Mouse (Mus musculus) heart, postnatal 10 days (tissue): ENCODE results near the gene Fry. TPM values are rescaled to one million over a fixed set of nuclear protein-coding genes. Genes with fewer than 3 reads are reported as not detected.

Source experiments
- DNase-seq, 2 experiments: peaks; one replicate each; pipeline ENCODE4 v3.0.0; 2021
- intact Hi-C: fragments of 180-260 bp; cut with DNase I; formaldehyde crosslinking; loops from one replicate; pipeline ENCODE4 v1.15.1; 2025
- total RNA-seq, 2 experiments: library from RNA; stranded (reverse); gene quantifications; 2 replicates each; pipeline ENCODE4 v1.2.3; 2021

The Fry gene
- total RNA-seq, 2 experiments from 2014 or later: 153 to 196 TPM

GRCm38 (mm10) chr5:150302123-150302522, 183.7 kb downstream of the Fry start:
- intact Hi-C loops: no loop called here

GRCm38 (mm10) chr5:150302996-150303395, 184.6 kb downstream of the Fry start:
- intact Hi-C loops: no loop called here
- DNase-seq: no peak

More at GRCm38 (mm10) chr5:150302123-150302522, 183.7 kb downstream of the Fry start:
- no peak for DNase-seq

DNA sequence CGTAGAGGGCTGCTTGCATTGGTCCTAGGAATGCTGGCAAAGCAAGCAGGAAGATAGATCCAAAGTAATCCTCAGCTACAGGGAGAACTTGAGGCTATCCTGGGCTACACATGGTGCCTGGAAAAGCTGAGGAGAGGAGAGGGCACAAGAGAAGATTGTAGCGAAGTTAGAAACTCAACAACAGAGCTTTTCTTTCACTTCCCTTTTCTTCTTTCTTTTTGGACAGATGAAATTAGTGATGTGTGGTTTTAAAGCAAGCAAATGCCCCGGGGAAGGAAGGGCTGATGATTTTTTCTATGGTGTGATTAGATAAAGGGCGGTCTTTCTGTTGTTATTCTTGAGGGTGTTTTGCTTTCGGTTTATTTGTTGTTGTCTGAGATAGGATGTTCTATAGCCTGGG, 188.1 kb downstream of the Fry start:
- no peak for DNase-seq
- intact Hi-C loops: no loop called here

- DNase-seq: no peak
- intact Hi-C loops: no loop called here
Measured at GRCm38 (mm10) chr5:150313229-150313628, 194.8 kb downstream of the Fry start.

- no peak for DNase-seq
- intact Hi-C loops: no loop called here
Measured at GRCm38 (mm10) chr5:150314582-150314981, 196.1 kb downstream of the Fry start.

DNA sequence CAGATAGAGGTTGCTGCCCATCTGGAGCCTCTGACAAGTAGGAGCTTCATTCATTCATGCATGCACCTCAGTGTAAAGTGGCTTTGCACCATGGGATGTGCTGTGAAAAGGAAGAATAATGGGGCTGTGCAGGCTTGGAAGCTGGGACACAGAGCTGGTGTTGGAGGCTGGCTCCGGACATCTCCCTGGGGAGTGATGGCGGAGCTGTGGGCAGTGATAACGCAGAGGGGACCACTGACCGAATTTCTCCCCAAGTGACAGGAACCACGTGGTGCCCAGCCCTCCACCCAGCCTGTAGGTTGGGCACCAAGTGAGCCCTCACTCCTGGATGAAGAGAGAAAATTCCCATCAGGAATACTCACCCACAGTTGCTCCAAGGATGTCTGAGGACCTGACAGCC, 207.0 kb downstream of the Fry start:
- intact Hi-C loops: no loop called here
- DNase-seq: no peak

GRCm38 (mm10) chr5:150328686-150329085, 210.2 kb downstream of the Fry start:
- intact Hi-C loops: no loop called here

DNA sequence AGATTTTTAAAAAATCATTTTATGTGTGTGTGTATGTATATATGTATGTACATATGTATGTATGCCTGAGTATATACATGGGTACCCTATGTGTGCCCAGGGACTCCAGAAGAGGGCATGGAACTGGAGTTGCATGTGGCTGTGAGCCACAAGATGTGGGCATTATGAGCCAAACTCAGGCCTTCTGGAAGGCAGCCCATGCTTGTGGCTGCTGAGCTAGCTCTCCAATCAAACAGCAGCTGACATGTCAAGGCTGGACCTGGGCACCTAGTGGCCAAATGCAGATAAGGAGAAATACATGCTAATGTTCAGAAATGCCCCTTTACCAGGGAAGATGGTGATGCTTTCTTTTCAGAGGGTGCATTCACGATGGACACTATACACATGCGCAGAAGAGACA, 213.4 kb downstream of the Fry start:
- intact Hi-C loops: no loop called here
- DNase-seq: peak; percentile 57 to 64

More at GRCm38 (mm10) chr5:150328686-150329085, 210.2 kb downstream of the Fry start:
- DNase-seq: no peak

GRCm38 (mm10) chr5:150332810-150333209, 214.4 kb downstream of the Fry start:
- DNase-seq: peak; percentile 13 to 16
- intact Hi-C loops: no loop called here

GRCm38 (mm10) chr5:150333328-150333731, 214.9 kb downstream of the Fry start:
- DNase-seq: peak; percentile 53
- intact Hi-C loops: no loop called here

GRCm38 (mm10) chr5:150336451-150336850, 218.0 kb downstream of the Fry start:
- intact Hi-C loops: no loop called here
- peak; percentile 43 to 52 for DNase-seq

DNA sequence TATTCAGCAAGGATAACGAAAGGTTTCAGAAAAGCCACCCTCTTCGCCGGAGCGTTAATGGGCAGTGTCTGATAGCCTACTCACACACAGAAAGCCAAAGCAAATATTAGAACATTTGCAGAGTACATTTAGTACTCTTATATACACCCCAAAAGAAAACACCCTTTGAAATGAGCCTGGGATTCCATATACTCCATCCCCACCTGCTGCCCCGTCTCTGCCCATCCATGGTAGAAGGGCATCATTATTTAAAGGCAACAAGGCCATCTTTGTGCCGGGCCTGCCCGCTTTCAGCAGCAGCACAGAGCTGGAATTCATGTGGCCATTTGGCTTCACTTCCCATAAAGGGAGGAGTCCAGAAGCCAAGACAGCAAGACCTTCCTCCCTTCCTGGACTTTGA, 219.3 kb downstream of the Fry start:
- intact Hi-C loops: no loop called here
- DNase-seq: no peak

GRCm38 (mm10) chr5:150340944-150341343, 222.5 kb downstream of the Fry start:
- intact Hi-C loops: no loop called here

GRCm38 (mm10) chr5:150342139-150342538, 223.7 kb downstream of the Fry start:
- no peak for DNase-seq
- intact Hi-C loops: no loop called here

More at GRCm38 (mm10) chr5:150340944-150341343, 222.5 kb downstream of the Fry start:
- no peak for DNase-seq

DNA sequence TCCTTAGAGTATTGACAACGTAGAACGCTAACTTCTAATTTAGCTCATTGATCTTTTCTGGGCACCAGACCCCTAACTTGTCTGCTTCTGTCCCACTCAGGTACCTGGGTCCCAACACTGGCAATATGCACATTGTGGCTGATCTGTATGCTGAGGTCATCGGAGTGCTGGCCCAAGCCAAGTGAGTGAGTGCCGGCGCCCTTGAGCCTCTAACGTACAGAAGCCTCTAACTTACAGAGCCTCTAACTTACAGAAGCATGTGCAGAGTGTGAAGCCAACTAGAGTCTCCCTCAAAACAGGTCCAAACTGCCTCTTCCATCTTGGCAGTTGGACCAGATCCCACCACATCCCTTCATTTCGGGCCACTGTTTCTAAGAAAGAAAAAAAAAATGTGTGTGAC, 227.5 kb downstream of the Fry start:
- intact Hi-C loops: no loop called here

GRCm38 (mm10) chr5:150346378-150346777, 227.9 kb downstream of the Fry start:
- peak; percentile 22 to 30 for DNase-seq
- intact Hi-C loops: no loop called here

More for the DNA sequence above, 227.5 kb downstream of the Fry start:
- peak in 1 of 2 experiments; percentile 14 for DNase-seq

- DNase-seq: no peak
- intact Hi-C loops: no loop called here
Measured at GRCm38 (mm10) chr5:150347845-150348244, 229.4 kb downstream of the Fry start.

- intact Hi-C loops: no loop called here
Measured at GRCm38 (mm10) chr5:150348302-150348701, 229.9 kb downstream of the Fry start.

DNA sequence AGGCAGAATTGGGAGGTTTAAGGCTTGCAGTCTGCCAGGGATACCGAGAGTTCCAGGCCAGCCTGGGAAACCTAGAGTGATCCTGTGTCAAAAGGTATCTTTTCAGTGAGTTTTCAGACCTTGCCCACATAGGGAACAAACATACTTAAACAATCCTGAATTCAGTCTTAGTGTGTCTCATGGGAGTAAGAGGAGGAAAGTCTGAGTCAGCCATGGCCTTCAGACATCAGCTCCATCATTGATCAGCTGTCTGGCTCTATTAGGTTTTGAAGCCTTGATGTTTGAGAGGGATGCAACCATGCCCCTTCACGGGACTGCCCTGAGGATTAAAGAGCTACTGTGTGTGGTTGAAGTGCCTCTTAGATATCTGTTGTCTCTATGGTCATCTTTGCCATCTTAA, 232.7 kb downstream of the Fry start:
- intact Hi-C loops: no loop called here
- no peak for DNase-seq

More at GRCm38 (mm10) chr5:150348302-150348701, 229.9 kb downstream of the Fry start:
- DNase-seq: no peak

- no peak for DNase-seq
- intact Hi-C loops: no loop called here
Measured at GRCm38 (mm10) chr5:150358671-150359070, 240.2 kb downstream of the Fry start.

DNA sequence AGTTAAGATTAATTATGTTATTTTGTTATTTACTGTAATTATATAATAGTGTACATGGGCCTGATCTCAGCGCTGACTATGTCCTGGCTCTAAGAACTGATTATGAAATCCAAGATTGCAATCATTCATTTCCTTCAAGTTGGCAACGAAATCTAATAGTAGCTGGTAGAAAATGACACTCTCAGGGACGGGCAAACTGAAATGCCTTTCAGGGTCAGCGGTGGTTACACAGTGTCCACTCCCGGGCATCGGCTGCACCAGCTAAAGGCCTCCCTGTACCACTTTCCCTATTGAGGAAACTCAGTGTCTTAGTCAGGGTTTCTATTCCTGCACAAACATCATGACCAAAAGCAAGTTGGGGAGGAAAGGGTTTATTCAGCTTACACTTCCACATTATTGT, 243.8 kb downstream of the Fry start:
- no peak for DNase-seq
- intact Hi-C loops: loop anchor here (5.0 to 10.0 kb wide), 2 partner anchors 130 to 197 kb away; no protein-coding TSS in a partner anchor

DNA sequence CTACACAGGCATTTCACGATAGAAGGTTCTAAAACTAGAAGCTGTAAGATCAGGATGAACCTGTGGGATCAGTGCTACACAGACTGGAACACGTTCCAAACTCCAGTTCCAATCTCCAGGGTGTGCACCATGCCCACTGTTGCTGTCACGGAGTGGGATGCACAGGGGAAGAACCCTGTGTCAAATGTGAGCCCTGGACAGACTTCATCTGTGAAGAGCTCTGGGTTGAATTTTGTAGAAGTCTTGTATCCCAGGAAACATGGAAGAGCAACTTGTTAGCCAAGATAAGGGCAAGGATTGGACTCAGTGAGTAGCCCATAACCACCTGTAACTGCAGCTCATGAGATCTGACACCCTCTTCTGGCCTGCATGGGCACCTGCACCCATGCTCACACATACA, 246.2 kb downstream of the Fry start:
- intact Hi-C loops: loop anchor here (5.0 to 10.0 kb wide), 2 partner anchors 132 to 200 kb away; no protein-coding TSS in a partner anchor
- DNase-seq: no peak

GRCm38 (mm10) chr5:150367027-150367426, 248.6 kb downstream of the Fry start:
- DNase-seq: no peak
- intact Hi-C loops: loop anchor here (10.0 kb wide), 1 partner anchor 202 kb away; no protein-coding TSS in a partner anchor
